Mouse (Mus musculus): Measurements from ENCODE around the gene Pde4d. TPM values are rescaled to one million over a fixed set of nuclear protein-coding genes. Genes with fewer than 3 reads are reported as not detected.

The Pde4d gene
- polyA plus RNA-seq, 2 experiments, result 11.7 to 17.3 TPM

DNA sequence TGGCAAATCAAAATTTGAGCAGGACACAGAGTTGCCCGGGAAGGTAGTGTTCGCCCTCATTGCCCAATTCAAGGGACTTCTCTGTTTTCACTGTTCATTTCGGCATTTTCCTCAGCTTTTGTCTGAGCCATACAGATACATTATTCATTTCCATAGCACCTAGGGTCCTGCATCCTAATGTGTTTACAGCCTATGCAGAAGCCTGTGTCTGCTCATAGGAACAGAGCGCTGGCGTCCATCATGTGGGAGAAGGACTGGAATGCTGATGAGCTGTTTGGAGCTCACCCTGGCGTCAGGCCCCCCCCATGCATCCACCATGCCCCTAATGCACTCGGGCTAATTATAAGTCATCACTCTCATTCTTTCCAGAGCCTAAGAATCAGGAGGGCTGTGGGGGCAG, 900.4 kb downstream of the Pde4d start:
- Histone ChIP-seq H3K27me3 (ENCODE audit: control insufficient read depth, insufficient read depth, low read length) (no peaks in the 10 kb centered on the region), H3K9me3 (ENCODE audit: control insufficient read depth, low read length) (no peaks in the 10 kb centered on the region), H3K27ac (replicated peaks; ENCODE audit: low read depth, low read length) (no peak overlapping the region), H3K9ac (ENCODE audit: low read depth, low read length, severe bottlenecking) (no peak overlapping the region), H3K4me2 (replicated peaks; ENCODE audit: low read depth, low read length, severe bottlenecking) (no peak overlapping the region), H3K36me3 (ENCODE audit: control insufficient read depth, insufficient read depth, low read length) (no peaks in the 10 kb centered on the region), H3K4me1 (ENCODE audit: control insufficient read depth, insufficient read depth, low read length) (no peaks in the 10 kb centered on the region), H3K4me3 (replicated peaks; ENCODE audit: low read length) (no peak overlapping the region)
- no peak for TF ChIP-seq POLR2A (IDR thresholded peaks at IDR 0.05; ENCODE audit: borderline replicate concordance, extremely low read depth, insufficient read depth, insufficient read length)
- no peak for ATAC-seq (ENCODE audit: low FRiP score, low read depth)
- DNase-seq (ENCODE audit: low spot score), result no peak
- WGBS, result 81% methylated on average over 7 of the region's 7 CpGs

DNA sequence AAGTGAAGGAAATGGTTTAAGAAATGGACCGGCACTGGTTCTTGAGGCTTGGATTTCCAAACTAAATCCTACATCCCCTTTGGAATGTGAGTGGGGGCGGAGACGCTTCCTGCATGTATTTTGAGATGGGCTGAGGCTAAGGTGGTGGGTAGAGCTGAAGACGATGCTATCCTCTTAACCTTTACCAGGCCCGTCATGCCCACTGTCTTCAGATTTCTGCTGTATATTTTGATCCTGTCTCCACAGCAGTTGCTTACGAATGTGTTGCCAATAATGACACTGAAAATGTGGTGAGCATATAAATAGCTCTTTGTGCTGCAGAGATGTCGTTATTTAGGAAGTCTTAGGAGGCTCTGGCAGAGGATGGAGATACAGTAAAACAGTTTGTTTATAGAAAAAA, 904.3 kb downstream of the Pde4d start:
- Histone ChIP-seq H3K4me2 (replicated peaks; ENCODE audit: low read depth, low read length, severe bottlenecking) (no peak overlapping the region), H3K9ac (ENCODE audit: low read depth, low read length, severe bottlenecking) (no peak overlapping the region), H3K27ac (replicated peaks; ENCODE audit: low read depth, low read length) (no peak overlapping the region), H3K9me3 (ENCODE audit: control insufficient read depth, low read length) (no peaks in the 10 kb centered on the region), H3K4me3 (replicated peaks; ENCODE audit: low read length) (no peak overlapping the region), H3K27me3 (ENCODE audit: control insufficient read depth, insufficient read depth, low read length) (no peaks in the 10 kb centered on the region), H3K4me1 (ENCODE audit: control insufficient read depth, insufficient read depth, low read length) (no peaks in the 10 kb centered on the region), H3K36me3 (ENCODE audit: control insufficient read depth, insufficient read depth, low read length) (no peaks in the 10 kb centered on the region)
- 71% methylated on average over 7 of the region's 7 CpGs for WGBS
- DNase-seq (ENCODE audit: low spot score) (no peak), ATAC-seq (ENCODE audit: low FRiP score, low read depth) (no peak)
- no peak for TF ChIP-seq POLR2A (IDR thresholded peaks at IDR 0.05; ENCODE audit: borderline replicate concordance, extremely low read depth, insufficient read depth, insufficient read length)

DNA sequence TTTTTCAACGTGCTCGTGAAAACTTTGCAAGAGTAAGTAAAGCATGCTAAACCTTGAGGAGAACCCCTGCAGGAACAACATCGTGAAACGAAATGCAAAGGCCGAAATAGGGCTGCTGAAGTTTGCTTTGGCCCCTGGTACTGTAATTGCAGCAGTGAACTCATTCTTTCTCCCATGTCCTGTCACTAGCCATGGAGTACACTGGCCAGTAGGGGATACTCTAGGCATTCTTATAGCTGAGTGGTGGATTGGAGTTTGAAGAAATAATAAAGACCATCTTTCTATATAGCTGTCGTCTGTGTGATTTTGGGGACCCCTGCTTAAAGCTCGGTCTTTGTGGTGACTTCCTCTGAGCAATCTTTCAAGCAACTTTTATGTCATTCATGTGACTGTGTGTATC, 906.5 kb downstream of the Pde4d start:
- Histone ChIP-seq H3K9me3 (ENCODE audit: control insufficient read depth, low read length) (no peaks in the 10 kb centered on the region), H3K27me3 (ENCODE audit: control insufficient read depth, insufficient read depth, low read length) (no peaks in the 10 kb centered on the region), H3K27ac (replicated peaks; ENCODE audit: low read depth, low read length) (no peak overlapping the region), H3K9ac (ENCODE audit: low read depth, low read length, severe bottlenecking) (no peak overlapping the region), H3K4me1 (ENCODE audit: control insufficient read depth, insufficient read depth, low read length) (no peaks in the 10 kb centered on the region), H3K36me3 (ENCODE audit: control insufficient read depth, insufficient read depth, low read length) (no peaks in the 10 kb centered on the region), H3K4me3 (replicated peaks; ENCODE audit: low read length) (no peak overlapping the region), H3K4me2 (replicated peaks; ENCODE audit: low read depth, low read length, severe bottlenecking) (no peak overlapping the region)
- TF ChIP-seq POLR2A (IDR thresholded peaks at IDR 0.05; ENCODE audit: borderline replicate concordance, extremely low read depth, insufficient read depth, insufficient read length), result no peak
- no peak for ATAC-seq (ENCODE audit: low FRiP score, low read depth)
- WGBS, result 77% methylated on average over 7 of the region's 7 CpGs
- DNase-seq (ENCODE audit: low spot score), result no peak

DNA sequence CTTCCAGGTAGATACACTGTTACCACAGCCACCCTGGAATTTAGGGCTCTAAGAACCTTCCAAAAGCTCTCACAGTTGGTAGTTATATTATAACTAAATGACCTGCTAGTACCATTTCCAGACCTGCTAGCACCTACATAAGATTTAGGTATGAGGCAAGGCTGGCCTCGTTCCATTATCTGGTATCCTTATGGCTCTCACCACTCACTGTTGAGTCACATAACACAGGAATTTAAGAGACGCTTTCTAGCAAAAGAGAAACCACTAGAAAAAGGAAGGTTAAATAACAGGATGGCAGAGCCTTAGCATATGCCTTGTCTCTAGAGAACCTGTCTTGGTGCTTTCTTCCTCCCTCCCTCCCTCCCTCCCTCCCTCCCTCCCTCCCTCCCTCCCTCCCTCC, 910.2 kb downstream of the Pde4d start:
- H3K4me2 ChIP-seq (replicated peaks; ENCODE audit: low read depth, low read length, severe bottlenecking), result no peak overlapping the region
- no peak for TF ChIP-seq POLR2A (IDR thresholded peaks at IDR 0.05; ENCODE audit: borderline replicate concordance, extremely low read depth, insufficient read depth, insufficient read length)
- H3K9me3 ChIP-seq (ENCODE audit: control insufficient read depth, low read length), result no peaks in the 10 kb centered on the region
- no peaks in the 10 kb centered on the region for H3K36me3 ChIP-seq (ENCODE audit: control insufficient read depth, insufficient read depth, low read length)
- H3K9ac ChIP-seq (ENCODE audit: low read depth, low read length, severe bottlenecking), result no peak overlapping the region
- H3K27me3 ChIP-seq (ENCODE audit: control insufficient read depth, insufficient read depth, low read length), result no peaks in the 10 kb centered on the region
- H3K27ac ChIP-seq (replicated peaks; ENCODE audit: low read depth, low read length), result no peak overlapping the region
- no peak overlapping the region for H3K4me3 ChIP-seq (replicated peaks; ENCODE audit: low read length)
- H3K4me1 ChIP-seq (ENCODE audit: control insufficient read depth, insufficient read depth, low read length), result no peaks in the 10 kb centered on the region
- DNase-seq (ENCODE audit: low spot score), result no peak
- ATAC-seq (ENCODE audit: low FRiP score, low read depth), result no peak
- 82% methylated on average over 2 of the region's 2 CpGs for WGBS

DNA sequence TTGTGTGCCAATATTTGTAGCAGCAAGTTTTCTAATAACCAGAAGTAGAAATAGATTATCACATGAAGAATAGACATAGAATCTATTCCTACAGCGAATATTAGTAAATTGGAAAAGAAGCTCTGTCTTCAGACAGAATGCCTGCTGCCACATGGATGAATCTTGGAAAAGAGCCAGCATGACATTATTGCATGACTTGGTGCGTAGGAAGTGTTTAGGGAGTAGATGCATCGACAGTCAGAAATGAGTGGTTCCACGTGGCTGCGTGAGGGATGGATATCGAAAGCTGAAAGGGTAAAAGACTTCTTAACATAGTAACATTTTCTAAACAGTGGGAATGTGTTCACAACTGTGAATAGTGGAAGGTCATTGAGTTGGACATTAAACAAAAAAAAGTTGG, 912.6 kb downstream of the Pde4d start:
- no peaks in the 10 kb centered on the region for H3K36me3 ChIP-seq (ENCODE audit: control insufficient read depth, insufficient read depth, low read length)
- TF ChIP-seq POLR2A (IDR thresholded peaks at IDR 0.05; ENCODE audit: borderline replicate concordance, extremely low read depth, insufficient read depth, insufficient read length), result no peak
- 85% methylated on average over 6 of the region's 6 CpGs for WGBS
- H3K27me3 ChIP-seq (ENCODE audit: control insufficient read depth, insufficient read depth, low read length), result no peaks in the 10 kb centered on the region
- no peak for DNase-seq (ENCODE audit: low spot score)
- no peaks in the 10 kb centered on the region for H3K4me1 ChIP-seq (ENCODE audit: control insufficient read depth, insufficient read depth, low read length)
- H3K4me3 ChIP-seq (replicated peaks; ENCODE audit: low read length), result no peak overlapping the region
- H3K9ac ChIP-seq (ENCODE audit: low read depth, low read length, severe bottlenecking), result no peak overlapping the region
- H3K4me2 ChIP-seq (replicated peaks; ENCODE audit: low read depth, low read length, severe bottlenecking), result no peak overlapping the region
- no peaks in the 10 kb centered on the region for H3K9me3 ChIP-seq (ENCODE audit: control insufficient read depth, low read length)
- no peak overlapping the region for H3K27ac ChIP-seq (replicated peaks; ENCODE audit: low read depth, low read length)
- ATAC-seq (ENCODE audit: low FRiP score, low read depth), result no peak

DNA sequence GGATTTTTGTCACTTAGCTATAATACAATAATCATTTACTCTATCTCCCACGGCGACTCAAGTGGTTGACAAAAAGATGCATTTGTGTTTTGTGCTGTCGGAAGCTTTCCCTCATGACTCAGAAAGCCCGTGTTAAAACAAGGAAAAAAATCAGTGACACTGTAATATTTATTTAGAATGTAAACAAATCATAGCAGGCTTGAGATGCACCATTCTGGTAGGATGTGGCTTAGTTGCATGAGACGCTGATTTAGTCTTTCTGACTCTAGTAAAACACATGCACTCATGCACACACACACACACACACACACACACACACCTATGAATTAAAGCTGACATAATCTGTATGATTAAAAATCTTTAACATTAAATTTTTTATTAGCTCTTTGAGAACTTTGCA, 924.7 kb downstream of the Pde4d start:
- H3K9ac ChIP-seq (ENCODE audit: low read depth, low read length, severe bottlenecking), result no peak overlapping the region
- H3K4me1 ChIP-seq (ENCODE audit: control insufficient read depth, insufficient read depth, low read length), result no peaks in the 10 kb centered on the region
- no peak for DNase-seq (ENCODE audit: low spot score)
- 90% methylated on average over 5 of the region's 5 CpGs for WGBS
- no peak for ATAC-seq (ENCODE audit: low FRiP score, low read depth)
- TF ChIP-seq POLR2A (IDR thresholded peaks at IDR 0.05; ENCODE audit: borderline replicate concordance, extremely low read depth, insufficient read depth, insufficient read length), result no peak
- H3K27ac ChIP-seq (replicated peaks; ENCODE audit: low read depth, low read length), result no peak overlapping the region
- no peak overlapping the region for H3K4me2 ChIP-seq (replicated peaks; ENCODE audit: low read depth, low read length, severe bottlenecking)
- H3K4me3 ChIP-seq (replicated peaks; ENCODE audit: low read length), result no peak overlapping the region
- no peaks in the 10 kb centered on the region for H3K27me3 ChIP-seq (ENCODE audit: control insufficient read depth, insufficient read depth, low read length)
- no peaks in the 10 kb centered on the region for H3K9me3 ChIP-seq (ENCODE audit: control insufficient read depth, low read length)
- no peaks in the 10 kb centered on the region for H3K36me3 ChIP-seq (ENCODE audit: control insufficient read depth, insufficient read depth, low read length)

Data from limb, embryonic 14.5 days (tissue).